Mouse (Mus musculus) B cell, adult (primary cell): Measurements from ENCODE around the gene Atp6v1fnb. TPM values are rescaled to one million over a fixed set of nuclear protein-coding genes. Genes with fewer than 3 reads are reported as not detected.

Experiments used
- total RNA-seq: library from RNA; stranded (reverse); gene quantifications from 4 replicates; pipeline ENCODE4 v1.2.4, GENCODE M21; 2023; ENCODE audit not compliant: inconsistent age

Gene Atp6v1fnb
- total RNA-seq: 7.5 to 11.0 TPM (median 7.8 TPM) in 4 replicates

GRCm38 (mm10) chr6:29471137-29471536, at the start of gene Atp6v1fnb:
TSS of gene Atp6v1fnb (plus strand) at chr6:29471437.

GRCm38 (mm10) chr6:29433038-29433803, 38.0 kb upstream of the Atp6v1fnb start, which contains the start of gene Flnc:
TSS of gene Flnc (plus strand) at chr6:29433256.

GRCm38 (mm10) chr6:29467583-29468354, 3.5 kb upstream of the Atp6v1fnb start, which contains the start of gene Atp6v1f:
TSS of gene Atp6v1f (plus strand) at chr6:29467718.

GRCm38 (mm10) chr6:29507447-29508309, 36.4 kb downstream of the Atp6v1fnb start, which contains the start of gene Kcp:
TSS of gene Kcp (minus strand) at chr6:29507952.

Other genes with a start within 250 kb of the Atp6v1fnb start
- 19.0 to 23.3 TPM (median 19.3 TPM) in 4 replicates for gene Hilpda, start 198.9 kb upstream of the Atp6v1fnb start, total RNA-seq
- gene Fam71f2, start 191.8 kb upstream of the Atp6v1fnb start, total RNA-seq: 1.4 to 2.6 TPM in 2 of 4 replicates, not detected in the others
- gene Fam71f1, start 152.3 kb upstream of the Atp6v1fnb start, total RNA-seq: not detected in 4 replicates
- 44.1 to 51.6 TPM (median 49.2 TPM) in 4 replicates for gene Calu, start 123.4 kb upstream of the Atp6v1fnb start, total RNA-seq
- not detected in 4 replicates for gene Opn1sw, start 83.0 kb upstream of the Atp6v1fnb start, total RNA-seq
- gene Ccdc136, start 75.1 kb upstream of the Atp6v1fnb start, total RNA-seq: not detected in 4 replicates
- gene Flnc, start 38.2 kb upstream of the Atp6v1fnb start, total RNA-seq: 0.06 TPM in 1 of 4 replicates, not detected in the others
- 198 to 223 TPM (median 219 TPM) in 4 replicates for gene Atp6v1f, start 3.7 kb upstream of the Atp6v1fnb start, total RNA-seq
- gene Kcp, start 36.5 kb downstream of the Atp6v1fnb start, total RNA-seq: 1.2 TPM in 1 of 4 replicates, not detected in the others
- gene Irf5, start 55.2 kb downstream of the Atp6v1fnb start, total RNA-seq: 252 to 274 TPM (median 255 TPM) in 4 replicates
- 71.8 to 80.2 TPM (median 75.9 TPM) in 4 replicates for gene Tnpo3, start 138.4 kb downstream of the Atp6v1fnb start, total RNA-seq
- 0.51 to 0.96 TPM (median 0.64 TPM) in 4 replicates for gene Tspan33, start 222.8 kb downstream of the Atp6v1fnb start, total RNA-seq